Mouse (Mus musculus) liver, adult 2 months (tissue): ENCODE data around the gene Malrd1.

Experiments
- CTCF ChIP-seq: fragments of 200-500 bp; IDR thresholded peaks from 2 replicates; pipeline ENCODE4 v1.5.1; 2011; ENCODE audit warnings: low read depth, low read length, control low read depth
- POLR2A ChIP-seq: fragments of 200-500 bp; IDR thresholded peaks from 2 replicates; pipeline ENCODE4 v1.6.1; 2011; ENCODE audit warnings: low read length, control low read depth; ENCODE audit not compliant: insufficient read depth; ENCODE audit errors: extremely low read depth

DNA sequence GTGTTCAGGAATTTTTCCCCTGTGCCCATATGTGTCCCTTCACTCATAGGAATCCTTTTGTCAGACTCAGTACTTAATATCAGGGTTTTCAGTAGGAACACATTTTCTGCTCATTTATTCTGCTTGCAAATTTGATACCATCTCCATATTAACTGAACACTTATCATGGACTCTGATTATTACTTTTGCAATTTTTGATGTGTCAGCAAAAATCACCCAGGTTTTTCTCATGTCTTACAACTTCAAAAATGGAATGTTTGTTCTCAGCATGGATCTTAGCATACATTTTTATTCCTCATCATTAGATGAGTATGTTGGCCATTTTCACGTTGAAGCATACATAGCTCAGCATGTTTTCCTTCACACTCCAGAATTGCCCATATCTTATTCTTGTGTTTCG, 258.5 kb downstream of the Malrd1 start:
- TF ChIP-seq POLR2A = no peak
- no peak for TF ChIP-seq CTCF
